Mouse (Mus musculus) 3T3-L1 (cell line): ENCODE results near the gene AI464131.

Experiments
- DNase-seq: peaks from one replicate; pipeline ENCODE4 v3.0.0-alpha.2; 2015; ENCODE audit warnings: low read depth, low spot score

AI464131 gene

DNA sequence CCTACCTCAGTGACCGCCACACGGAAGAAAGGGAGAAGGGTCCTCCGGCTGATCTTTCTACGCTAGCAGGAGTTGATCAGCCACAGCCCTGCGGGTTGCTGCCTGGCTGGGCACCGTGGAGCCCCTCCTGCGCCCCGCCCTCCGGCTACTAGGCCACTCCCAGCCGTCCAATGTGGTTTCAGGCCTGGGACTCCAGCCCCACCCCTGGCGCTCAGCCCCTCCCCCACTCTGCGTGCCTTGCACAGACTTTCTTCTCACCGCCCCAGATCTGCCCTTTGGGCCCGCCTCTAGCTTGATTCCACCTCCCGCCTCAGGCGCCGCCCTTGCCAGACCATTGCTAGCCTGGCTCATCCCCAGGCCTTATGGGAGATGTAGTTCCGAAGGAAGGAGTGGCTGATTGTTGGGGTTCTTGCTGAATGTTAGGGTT lies at the start of gene AI464131:
AI464131 (minus strand) TSS at position 91 of the 427 bp plus-strand sequence.
- peak; percentile 96 for DNase-seq

DNA sequence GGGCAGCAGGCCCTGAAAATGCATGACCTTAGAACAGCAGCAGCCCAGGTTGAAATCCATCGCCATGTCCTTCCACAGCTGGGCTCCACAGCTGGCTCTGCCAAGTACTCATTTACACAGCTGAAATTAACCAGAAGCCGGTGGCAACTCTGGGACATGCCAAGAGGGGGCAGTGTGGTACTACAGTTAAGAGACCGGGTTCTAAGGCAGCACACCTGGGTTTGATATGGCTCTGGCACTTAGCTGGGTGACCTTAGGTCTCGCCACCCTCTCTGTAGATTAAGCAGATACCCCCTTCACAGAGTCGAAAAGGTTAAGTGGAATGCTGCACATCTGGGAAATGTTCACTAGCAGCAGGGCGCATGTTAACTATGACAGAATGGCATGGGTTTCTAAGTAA lies 49.7 kb upstream of the AI464131 start:
- peak; percentile 74 for DNase-seq

DNA sequence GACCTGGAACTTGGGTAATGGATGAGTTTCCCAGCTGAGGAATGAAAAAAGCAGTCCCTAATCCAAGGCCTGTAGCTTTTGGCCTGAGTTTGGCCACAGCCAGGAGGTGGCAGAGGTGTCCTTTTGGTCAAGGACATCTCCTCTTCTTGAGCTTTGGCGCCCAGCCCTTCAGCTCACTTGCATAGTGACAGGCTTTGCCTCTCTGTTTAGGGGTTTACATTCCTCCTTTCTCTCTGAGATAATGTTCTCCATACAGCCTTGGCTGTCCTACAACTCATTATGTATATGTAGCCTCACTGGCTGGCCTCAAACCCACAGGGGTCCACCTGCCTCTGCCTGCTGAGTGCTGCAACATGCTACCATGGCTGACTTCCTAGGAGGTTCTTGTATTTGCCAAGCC lies 44.2 kb upstream of the AI464131 start:
- DNase-seq, result no peak

DNA sequence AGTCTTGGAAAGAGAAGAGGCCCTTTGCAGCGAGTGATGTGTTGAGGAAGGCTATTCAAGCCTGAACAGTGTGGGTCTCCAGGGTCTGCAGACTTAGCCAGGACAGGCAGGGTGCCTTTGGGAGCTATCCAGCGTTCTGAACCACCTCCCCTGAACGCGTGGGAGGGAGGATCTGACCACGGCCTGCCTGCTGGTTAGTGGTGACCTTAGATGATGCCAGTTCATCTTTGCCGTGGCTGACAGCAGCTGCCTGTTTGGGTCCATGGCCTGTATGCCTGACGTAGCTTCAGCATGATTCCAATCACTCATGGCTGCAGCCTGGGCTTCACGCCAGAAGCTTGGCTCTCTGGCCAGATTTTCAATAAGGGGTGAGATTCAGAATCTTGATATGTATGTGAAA lies 43.1 kb upstream of the AI464131 start:
- DNase-seq, result peak; percentile 29

DNA sequence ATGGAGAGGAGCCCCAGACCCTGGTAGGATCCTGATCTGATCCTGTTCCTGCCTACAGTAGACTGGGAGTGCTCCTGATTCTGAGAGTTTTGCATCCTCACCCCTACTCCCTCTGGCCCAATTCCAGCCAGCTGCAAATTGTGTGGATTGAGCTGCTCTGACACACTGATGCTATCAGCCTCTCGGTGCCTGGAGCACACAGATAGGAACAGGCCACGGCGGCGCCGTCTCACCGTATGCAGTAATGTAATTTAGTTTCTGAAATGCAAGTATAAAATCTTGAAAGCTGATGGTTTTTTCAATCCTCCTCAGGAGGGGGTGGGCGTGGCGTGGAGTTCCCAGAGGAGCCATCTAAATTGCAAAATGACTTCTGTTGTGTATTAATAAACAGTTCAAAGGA lies 39.3 kb upstream of the AI464131 start:
- DNase-seq, result no peak

DNA sequence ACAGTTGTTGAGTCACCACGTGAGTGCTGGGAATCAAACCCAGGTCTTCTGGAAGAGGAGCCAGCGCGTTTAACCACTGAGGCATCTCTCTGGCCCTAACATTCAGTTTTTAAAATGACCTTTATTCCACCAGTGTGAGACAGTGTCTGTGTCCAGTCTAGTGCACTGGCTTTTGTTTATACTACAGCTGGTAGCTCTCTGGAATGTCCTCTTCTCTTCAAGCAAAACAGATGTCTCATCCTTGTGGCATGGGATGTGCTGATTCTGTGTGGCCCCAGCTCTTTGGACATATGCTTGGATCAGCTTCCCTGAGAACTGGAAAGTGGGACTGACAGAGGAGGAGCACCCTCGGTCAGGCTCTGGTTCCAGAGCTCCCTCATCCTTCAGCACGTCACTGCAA lies 32.0 kb upstream of the AI464131 start:
- DNase-seq, result no peak

DNA sequence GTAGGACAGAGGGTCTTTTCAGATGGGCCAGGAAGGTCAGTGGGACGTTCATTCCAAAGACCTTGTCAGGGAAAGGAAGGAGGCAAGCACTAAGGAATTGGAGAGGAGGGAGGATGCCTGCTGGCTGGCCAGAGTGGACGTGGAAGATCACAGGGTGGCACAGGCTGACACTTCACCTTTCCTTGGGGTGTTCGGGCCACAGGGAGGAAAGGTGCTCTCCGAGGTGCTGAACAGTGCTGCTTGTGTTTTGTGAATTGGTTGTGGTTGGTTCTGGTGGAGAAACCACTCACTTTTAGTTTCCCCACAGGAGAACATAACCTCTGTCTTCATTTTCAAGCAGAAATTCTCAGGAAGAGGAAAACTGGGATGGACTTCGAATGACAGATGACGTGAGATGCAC lies 29.5 kb upstream of the AI464131 start:
- DNase-seq, result peak; percentile 54

DNA sequence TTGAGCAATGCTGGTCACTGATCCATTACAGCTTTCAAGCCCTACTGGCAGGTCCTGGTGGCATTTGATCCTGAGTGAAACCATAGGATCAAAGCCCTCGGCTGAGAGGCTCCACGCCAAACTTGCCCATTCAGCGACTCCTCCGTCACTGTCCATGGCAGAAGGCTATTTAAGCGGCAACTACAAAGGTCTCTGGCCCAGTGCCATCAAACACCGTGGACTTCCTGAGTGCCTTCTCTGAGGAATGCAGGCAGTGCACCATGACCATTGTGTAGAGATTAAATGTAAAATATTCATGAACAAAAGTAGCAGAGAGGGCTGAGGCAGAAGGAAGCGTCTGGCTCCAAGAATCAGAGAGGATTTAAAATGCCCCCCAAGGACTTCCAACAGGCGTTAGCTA lies 25.1 kb upstream of the AI464131 start:
- DNase-seq, result no peak

DNA sequence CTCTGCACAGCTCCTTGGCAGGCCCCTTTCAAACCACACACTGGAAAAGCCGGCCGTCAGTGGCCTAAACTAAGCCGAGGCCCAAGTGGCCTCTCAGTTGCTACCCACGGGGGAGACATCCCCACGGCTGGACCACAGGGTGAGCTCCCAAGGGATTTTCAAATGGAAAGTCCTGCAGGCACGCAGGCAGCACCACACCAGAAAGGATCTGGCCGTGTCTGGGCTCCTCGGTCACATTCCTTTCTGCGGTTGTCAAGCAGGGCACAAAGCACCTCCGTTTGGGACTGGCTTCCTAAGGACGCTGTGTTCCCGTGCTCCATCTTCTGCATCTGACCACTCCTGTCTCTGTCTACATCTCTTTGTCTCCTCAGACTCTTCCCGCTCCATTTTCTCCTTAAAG lies 24.2 kb upstream of the AI464131 start:
- no peak for DNase-seq

DNA sequence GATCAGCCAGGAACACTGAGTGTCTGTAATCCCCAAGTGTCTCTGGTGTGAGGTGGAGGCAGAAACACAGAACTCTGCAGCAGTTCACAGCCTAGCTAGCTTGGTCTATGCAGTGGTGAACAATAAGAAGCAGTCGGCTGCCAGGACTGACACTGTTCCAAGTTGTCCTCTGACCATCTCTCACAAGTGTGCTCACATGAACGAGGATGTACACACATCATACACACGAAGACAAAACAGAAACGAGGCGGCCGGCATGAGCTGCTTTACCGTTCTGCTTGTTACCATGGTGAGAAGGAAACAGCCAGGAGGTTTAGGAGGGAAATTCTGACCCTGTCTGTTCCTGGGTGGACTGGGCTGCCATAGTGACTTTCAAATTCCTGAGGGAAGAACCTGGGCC lies 23.7 kb upstream of the AI464131 start:
- no peak for DNase-seq

DNA sequence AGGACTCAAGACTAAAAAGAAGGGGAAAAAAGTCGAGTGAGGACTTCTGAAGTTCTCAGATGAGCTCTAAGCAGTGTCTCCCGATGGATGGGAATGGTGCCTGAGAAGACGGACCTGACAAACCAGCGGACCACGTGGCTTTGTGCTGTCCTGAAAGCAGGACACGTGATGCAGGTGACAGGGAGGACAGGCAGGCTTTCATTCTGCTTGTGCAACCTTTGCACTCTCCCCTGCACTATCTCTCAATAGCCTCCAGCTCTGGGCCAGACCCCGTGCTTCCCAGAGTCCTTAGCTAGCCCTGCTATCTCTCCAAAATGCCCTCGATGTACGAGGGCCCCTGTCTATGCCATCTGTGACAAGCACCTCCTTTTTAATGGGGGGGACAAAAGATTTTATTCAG lies 22.0 kb upstream of the AI464131 start:
- DNase-seq, result no peak

DNA sequence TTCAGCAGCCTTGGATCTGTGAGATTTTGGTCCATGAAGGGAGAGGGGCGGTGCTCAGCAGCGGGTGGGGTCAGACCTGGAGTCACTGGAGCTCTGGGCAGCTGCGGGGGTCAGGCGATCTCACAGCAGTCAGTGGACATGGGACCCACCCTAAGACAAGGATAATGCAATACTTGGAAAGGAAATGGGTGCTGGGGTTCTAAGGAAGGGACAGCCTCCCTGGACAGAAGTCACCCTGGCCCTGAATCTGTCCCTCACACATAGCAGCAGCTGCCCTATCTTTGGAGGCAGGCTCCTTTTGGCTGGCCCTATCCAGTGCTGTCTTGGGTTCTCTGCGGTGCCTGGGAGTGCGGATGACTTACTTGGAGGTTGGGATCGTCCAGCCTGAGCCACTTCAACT lies 21.0 kb upstream of the AI464131 start:
- no peak for DNase-seq

DNA sequence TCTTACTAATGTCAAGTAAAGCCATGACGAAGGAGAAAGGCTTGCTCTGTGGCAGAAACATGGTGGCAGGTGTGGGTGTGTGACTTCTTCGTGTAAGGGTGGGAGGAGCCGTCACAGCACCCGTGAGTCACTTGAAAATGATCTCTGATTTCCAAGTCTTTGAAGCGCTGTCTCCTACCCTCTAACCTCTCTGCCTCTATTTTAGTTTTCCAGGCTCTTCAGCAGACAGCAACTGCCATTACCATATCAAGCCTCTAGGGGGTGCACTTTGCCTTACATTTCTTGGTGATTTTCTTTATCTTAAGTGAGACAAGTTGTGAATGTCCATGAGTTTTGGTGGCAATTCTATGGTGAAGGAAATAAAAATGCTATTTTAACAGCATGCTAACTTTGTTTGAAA lies 19.9 kb upstream of the AI464131 start:
- peak; percentile 73 for DNase-seq

DNA sequence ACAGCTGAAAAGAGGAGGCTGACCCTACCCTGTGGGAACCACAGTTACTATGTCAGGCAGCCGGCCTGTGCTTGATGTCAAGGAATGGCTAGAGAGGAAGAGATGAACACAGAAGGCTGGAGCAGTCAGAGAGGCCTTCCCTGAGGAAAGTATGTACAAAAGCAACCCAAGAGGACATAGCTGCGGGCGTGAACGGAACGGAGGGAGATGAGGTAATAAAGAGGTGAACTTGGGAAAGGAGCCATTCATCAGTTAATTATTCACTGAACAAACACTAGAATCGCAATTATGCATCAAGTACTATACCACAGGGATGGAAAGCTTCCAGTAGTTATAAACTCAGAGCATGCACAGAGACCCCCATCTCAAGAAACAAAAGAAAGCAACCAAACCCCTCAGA lies 19.3 kb upstream of the AI464131 start:
- no peak for DNase-seq

DNA sequence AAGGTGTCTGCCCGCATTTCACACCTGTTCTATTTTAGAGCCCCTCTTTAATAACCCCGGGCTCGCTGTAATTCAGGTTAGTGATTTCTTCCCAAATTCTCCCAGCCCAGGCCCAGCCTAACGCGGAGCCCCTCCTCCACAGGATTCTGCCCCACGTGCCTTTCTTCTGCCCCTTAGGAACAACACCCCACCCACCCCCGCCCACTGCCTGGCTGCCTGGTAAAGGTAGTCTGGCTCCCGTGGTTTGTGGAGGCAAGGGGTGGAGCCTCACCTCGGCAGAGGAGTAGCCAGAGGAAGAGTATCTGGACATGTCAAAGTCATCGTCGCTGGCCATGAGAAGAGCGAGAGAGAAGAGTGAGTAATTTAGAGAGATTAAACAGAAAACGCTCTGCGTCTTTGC lies 17.8 kb upstream of the AI464131 start:
- DNase-seq, result no peak

DNA sequence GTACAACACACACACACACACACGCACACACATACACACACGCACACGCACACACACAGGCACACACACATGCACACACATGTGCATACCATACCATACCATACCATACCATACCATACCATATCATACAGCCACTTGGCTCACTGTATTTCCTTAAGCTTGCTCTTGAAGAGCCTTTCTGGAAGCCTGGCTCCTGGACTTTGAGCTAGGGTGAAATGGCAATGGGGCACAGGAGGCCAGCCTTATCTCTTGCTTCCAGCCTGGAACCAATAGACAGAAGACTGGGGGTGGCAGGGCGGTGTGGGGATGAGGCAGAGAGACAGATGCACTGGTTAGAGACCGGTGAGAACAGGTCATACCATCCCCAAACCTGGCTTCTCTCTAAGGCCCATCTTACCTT lies 16.3 kb upstream of the AI464131 start:
- no peak for DNase-seq

DNA sequence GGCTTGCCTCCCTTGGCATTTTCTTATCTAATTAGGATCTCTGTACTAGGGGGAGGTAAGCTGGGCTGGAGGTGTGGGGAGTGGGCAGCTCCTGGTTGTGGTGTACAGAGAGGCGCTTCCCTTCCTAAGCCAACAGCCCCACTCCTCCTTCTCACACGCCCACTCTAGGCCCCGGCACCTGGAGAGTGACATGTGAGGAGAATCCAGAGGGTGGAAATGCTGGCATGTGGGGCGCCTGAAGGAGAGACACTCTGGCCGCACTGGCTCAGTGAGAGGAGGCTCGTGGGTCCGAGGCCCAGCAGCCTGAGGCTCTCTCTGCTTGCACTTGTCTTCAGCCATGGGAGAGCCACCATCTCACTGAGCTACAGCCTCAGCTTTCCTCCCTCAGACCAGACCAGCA lies 15.5 kb upstream of the AI464131 start:
- no peak for DNase-seq

DNA sequence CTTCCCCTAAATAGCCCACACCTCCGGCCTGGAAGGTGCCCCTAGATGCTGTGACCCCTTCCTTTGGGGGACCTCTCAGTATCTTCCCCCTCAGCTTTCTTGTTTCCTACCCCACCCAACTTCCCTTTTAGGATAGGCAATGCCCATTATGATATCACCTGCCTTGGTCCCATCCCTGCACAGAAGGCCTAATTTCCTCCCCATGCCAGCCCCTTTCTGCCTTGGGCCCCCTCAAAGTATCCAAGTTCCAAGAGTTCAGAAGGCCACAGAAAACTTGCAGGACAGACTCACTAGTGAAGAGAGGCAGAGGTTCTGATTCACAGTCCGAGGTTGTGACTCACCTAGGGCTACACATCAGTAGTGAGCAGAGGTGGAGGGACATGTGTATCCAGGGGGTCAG lies 14.4 kb upstream of the AI464131 start, which contains the start of gene 1110017D15Rik:
1110017D15Rik (minus strand) TSS at position 101 of the 400 bp plus-strand sequence.
- no peak for DNase-seq

DNA sequence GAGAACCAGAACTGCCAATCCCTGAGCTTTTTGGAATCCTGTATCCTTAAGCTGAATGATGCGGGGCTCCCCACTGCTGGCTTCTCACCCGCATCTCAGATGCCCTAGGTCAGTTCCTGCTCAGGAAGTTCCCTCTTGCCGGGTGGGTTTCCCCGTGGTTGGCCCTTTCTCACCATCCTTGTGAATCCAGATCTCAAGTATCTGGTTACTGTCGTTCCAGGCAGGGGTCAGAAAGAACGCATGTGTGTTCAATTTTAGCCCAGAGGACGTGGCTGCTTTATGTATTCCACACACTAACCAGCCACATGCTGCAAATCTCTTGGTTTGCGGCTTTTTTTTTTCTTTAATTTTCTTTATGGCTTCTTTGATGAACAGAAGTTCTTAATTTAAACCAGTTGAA lies 10.8 kb upstream of the AI464131 start:
- no peak for DNase-seq

DNA sequence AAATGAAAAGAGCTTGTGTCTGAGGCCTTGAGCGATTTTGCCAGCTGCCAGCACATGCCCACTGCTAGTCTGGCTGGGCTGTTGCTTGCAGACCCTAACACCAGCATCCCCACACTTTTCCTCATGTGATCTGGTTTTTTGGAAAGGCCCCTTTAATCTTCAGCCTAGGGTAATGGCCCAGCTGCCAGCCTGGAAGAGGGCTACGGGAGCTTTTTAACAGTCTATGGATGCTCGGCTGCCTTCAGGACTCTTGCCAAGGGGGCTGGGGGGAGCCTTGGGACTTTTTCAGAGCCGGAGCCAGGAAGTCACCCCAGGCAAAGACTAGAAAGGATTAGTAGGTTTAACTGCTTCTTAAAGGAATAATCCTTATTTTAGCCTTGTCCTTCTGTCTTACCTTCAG lies 10.4 kb upstream of the AI464131 start:
- DNase-seq, result no peak

DNA sequence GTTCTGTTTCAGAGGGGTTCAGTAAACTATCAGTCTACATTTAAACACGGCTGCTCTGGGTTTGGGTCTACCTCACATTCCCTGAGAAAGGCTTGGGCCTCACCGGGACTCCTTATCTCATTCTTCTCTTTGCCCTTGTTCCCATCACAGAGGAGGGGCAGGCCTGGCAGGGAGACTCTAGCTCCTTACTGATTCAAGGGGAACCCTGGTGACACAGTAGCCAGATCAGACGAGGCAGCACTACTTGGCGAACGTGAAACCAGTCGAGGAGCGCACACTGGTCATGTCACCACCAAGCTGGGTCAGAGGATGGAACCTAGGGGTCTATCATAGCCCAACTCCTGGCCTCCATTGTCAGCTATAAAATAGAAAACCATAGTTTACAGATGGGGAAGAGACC lies 5.1 kb upstream of the AI464131 start:
- no peak for DNase-seq

DNA sequence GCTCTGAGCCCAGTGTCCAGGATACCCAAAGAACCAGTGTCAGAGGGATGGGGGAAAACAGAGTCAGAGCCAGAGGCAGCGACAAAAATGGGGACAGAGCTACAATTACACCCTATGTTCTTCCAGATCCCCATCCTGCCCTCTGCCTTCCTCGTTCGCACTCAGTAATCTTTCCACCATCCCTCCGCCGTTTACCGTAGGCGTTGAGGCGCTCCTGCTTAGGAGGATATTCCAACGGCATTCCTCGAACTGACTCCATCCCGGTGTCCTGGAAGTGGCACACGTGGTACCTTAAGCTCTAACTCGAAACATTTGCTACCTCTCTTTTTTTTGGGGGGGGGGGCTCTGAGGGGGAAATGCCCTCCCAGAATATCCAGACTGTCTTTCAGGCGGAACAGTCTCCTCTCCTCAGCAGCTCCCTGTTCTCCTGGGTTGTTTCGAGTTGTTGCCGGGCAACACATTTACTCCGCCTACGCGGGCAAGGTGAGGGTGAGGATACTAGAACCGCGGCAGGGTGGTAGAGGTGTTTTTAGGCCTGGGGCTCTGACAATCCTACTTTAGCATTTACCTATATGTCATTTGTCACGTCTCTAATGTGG lies 4.5 kb upstream of the AI464131 start:
- no peak for DNase-seq

DNA sequence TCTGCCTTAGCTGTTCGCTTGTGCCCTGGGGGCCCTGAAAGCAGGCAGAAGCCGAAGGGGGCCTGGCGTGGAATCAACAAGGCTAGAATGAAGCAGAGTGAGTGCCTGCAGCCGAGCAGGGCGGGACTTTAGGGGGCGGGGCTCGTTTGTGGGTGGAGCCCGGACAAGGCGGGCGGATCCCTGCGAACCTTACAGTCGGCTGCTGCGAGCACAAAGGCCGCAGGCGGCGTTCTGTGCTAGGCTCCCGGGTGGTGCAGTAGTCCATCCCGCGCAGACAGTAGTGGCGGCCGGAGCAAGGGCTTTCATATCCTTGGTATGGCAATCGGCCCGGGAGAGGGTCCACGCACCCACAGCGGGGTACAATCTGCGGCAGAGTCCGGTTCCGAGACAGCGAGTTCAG lies 4.0 kb upstream of the AI464131 start:
- no peak for DNase-seq

DNA sequence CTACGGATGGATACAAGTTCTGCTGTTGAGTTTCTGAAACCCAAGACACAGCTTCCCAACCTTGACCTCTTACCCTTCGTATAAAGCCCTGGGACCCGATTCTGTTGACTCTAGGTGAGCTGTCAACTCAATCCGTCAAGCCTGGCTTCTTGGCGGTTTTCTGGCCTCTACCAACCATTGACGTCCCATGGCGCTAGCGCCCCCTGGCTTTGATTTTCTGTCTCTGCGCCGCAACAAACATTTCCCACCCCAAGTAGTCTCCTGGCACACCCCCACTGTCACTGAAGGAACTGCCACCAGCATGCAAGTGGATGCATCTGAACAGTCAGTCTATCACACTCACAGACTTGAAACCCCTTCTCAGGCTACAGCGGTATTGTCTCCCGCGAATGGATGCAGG lies 3.3 kb upstream of the AI464131 start:
- DNase-seq, result no peak
